Mouse (Mus musculus): ENCODE measurements around the gene Top2a. TPM values are rescaled to one million over a fixed set of nuclear protein-coding genes. Genes with fewer than 3 reads are reported as not detected.
"Not testable (repeated sequence)": the region's sequence is repeated elsewhere in the genome, so short reads cannot be mapped to it uniquely, and the experiment has no call there.

Gene Top2a
- polyA plus RNA-seq, 1 experiment: 0.92 TPM

- DNase-seq (ENCODE audit: low read depth): no peak
These were observed 17.2 kb upstream of the Top2a start, which contains the start of gene Igfbp4 for GRCm38 (mm10) chr11:99041051-99041729. Gene Igfbp4, plus strand, starts transcription at chr11:99041244.

GRCm38 (mm10) chr11:99040346-99040974, 16.5 kb upstream of the Top2a start:
- DNase-seq (ENCODE audit: low read depth): no peak

- DNase-seq (ENCODE audit: low read depth): no peak
These were observed 15.8 kb upstream of the Top2a start for GRCm38 (mm10) chr11:99039782-99040181.

- DNase-seq (ENCODE audit: low read depth): no peak
These were observed 12.3 kb upstream of the Top2a start for GRCm38 (mm10) chr11:99036254-99036653.

GRCm38 (mm10) chr11:99035350-99035749, 11.4 kb upstream of the Top2a start:
- no peak for DNase-seq (ENCODE audit: low read depth)

GRCm38 (mm10) chr11:99026899-99027440, 3.0 kb upstream of the Top2a start:
- DNase-seq (ENCODE audit: low read depth): no peak

GRCm38 (mm10) chr11:99025878-99026277, 1.9 kb upstream of the Top2a start:
- DNase-seq (ENCODE audit: low read depth): no peak

- no peak for DNase-seq (ENCODE audit: low read depth)
These were observed 612 bp upstream of the Top2a start for GRCm38 (mm10) chr11:99024468-99025134.

GRCm38 (mm10) chr11:99023094-99023493, 895 bp downstream of the Top2a start:
- no peak for DNase-seq (ENCODE audit: low read depth)

GRCm38 (mm10) chr11:99022384-99022933, 1.5 kb downstream of the Top2a start:
- no peak for DNase-seq (ENCODE audit: low read depth)

GRCm38 (mm10) chr11:99019844-99020243, 4.1 kb downstream of the Top2a start:
- DNase-seq (ENCODE audit: low read depth): no peak

- no peak for DNase-seq (ENCODE audit: low read depth)
These were observed 10.1 kb downstream of the Top2a start for GRCm38 (mm10) chr11:99013856-99014255.

- DNase-seq (ENCODE audit: low read depth): no peak
These were observed 13.3 kb downstream of the Top2a start for GRCm38 (mm10) chr11:99010706-99011105.

GRCm38 (mm10) chr11:99010124-99010523, 13.9 kb downstream of the Top2a start:
- no peak for DNase-seq (ENCODE audit: low read depth)

GRCm38 (mm10) chr11:99006788-99007187, 17.2 kb downstream of the Top2a start:
- no peak for DNase-seq (ENCODE audit: low read depth)

GRCm38 (mm10) chr11:98999243-98999642, 24.7 kb downstream of the Top2a start:
- no peak for DNase-seq (ENCODE audit: low read depth)

GRCm38 (mm10) chr11:98998776-98999175, 25.2 kb downstream of the Top2a start:
- no peak for DNase-seq (ENCODE audit: low read depth)

GRCm38 (mm10) chr11:98997659-98998058, 26.3 kb downstream of the Top2a start:
- DNase-seq (ENCODE audit: low read depth): no peak

- no peak for DNase-seq (ENCODE audit: low read depth)
These were observed 28.0 kb downstream of the Top2a start for GRCm38 (mm10) chr11:98995987-98996386.

GRCm38 (mm10) chr11:98990866-98991265, 33.1 kb downstream of the Top2a start:
- no peak for DNase-seq (ENCODE audit: low read depth)

- not testable (repeated sequence) for DNase-seq (ENCODE audit: low read depth)
These were observed 35.7 kb downstream of the Top2a start for GRCm38 (mm10) chr11:98988260-98988659.

- DNase-seq (ENCODE audit: low read depth): no peak
These were observed 38.4 kb downstream of the Top2a start for GRCm38 (mm10) chr11:98985542-98985941.

All from gonadal fat pad, adult 2 months (tissue).